Mouse (Mus musculus) embryonic facial prominence, embryonic 12.5 days (tissue): ENCODE data around the gene Asdurf. TPM values are rescaled to one million over a fixed set of nuclear protein-coding genes. Genes with fewer than 3 reads are reported as not detected.
A peak's percentile ranks its signal among the peaks of the same experiment; 100 is the strongest.

Source experiments
- ATAC-seq: fragments of 200-750 bp; cut with Nextera tagmentation; 2 replicates; pipeline ENCODE4 v1.8.0; 2017; ENCODE audit not compliant: insufficient number of reproducible peaks, insufficient read depth, low FRiP score, low TSS enrichment
- H3K27ac ChIP-seq: fragments of 300-500 bp; sonication (generic); 2 replicates; pipeline ENCODE4 v1.5.1; 2016; ENCODE audit warnings: mild to moderate bottlenecking
- H3K27me3 ChIP-seq: fragments of 300-500 bp; sonication (generic); 2 replicates; pipeline ENCODE4 v1.6.1; 2016; ENCODE audit warnings: mild to moderate bottlenecking, moderate library complexity
- H3K36me3 ChIP-seq: fragments of 300-500 bp; sonication (generic); 2 replicates; pipeline ENCODE4 v1.6.1; 2016; ENCODE audit warnings: mild to moderate bottlenecking
- H3K4me1 ChIP-seq: fragments of 300-500 bp; sonication (generic); 2 replicates; pipeline ENCODE4 v1.6.1; 2016
- H3K4me2 ChIP-seq: fragments of 300-500 bp; sonication (generic); replicated peaks from 2 replicates; pipeline ENCODE4 v1.6.1; 2016; ENCODE audit warnings: mild to moderate bottlenecking, moderate library complexity
- H3K4me3 ChIP-seq: fragments of 300-500 bp; sonication (generic); 2 replicates; pipeline ENCODE4 v1.5.1; 2016; ENCODE audit warnings: mild to moderate bottlenecking
- H3K9ac ChIP-seq: fragments of 300-500 bp; sonication (generic); 2 replicates; pipeline ENCODE4 v1.6.1; 2016; ENCODE audit warnings: mild to moderate bottlenecking, moderate library complexity
- H3K9me3 ChIP-seq: fragments of 300-500 bp; sonication (generic); 2 replicates; pipeline ENCODE4 v1.6.1; 2016; ENCODE audit warnings: mild to moderate bottlenecking, moderate library complexity
- WGBS: fragments of 180-500 bp; shearing (Covaris S2); methylation state at CpG from one replicate; pipeline ENCODE4 v1.1.7; 2016; 5-methylcytosine and 5-hydroxymethylcytosine counted together
- polyA plus RNA-seq: library from polyadenylated mRNA; unstranded; fragments of >200 nt; fragmentation: Nextera tagmentation; extraction: Ambion mirVana; gene quantifications from 2 replicates; pipeline ENCODE4 v1.2.1, GENCODE M21; 2016

Asdurf gene
- polyA plus RNA-seq, 1 experiment from 2014 or later: not detected

- H3K27ac ChIP-seq: no peak overlapping the region
- H3K36me3 ChIP-seq: peaks cover 12% of the 10 kb centered on the region
- no peaks in the 10 kb centered on the region for H3K9me3 ChIP-seq
- no peak overlapping the region for H3K4me3 ChIP-seq
- no peaks in the 10 kb centered on the region for H3K4me1 ChIP-seq
- no peaks in the 10 kb centered on the region for H3K27me3 ChIP-seq
- ATAC-seq: no peak
- WGBS: 97% methylated on average over 5 of the region's 5 CpGs
- H3K4me2 ChIP-seq: no peak overlapping the region
- H3K9ac ChIP-seq: no peak overlapping the region
These were observed 27.5 kb downstream of the Asdurf start for GRCm38 (mm10) chr1:53324827-53325494.

- H3K27ac ChIP-seq: no peak overlapping the region
- H3K4me3 ChIP-seq: no peak overlapping the region
- no peak overlapping the region for H3K4me2 ChIP-seq
- no peaks in the 10 kb centered on the region for H3K9me3 ChIP-seq
- H3K9ac ChIP-seq: no peak overlapping the region
- no peak for ATAC-seq
- WGBS: 98% methylated on average over 1 of the region's 1 CpGs
- no peaks in the 10 kb centered on the region for H3K4me1 ChIP-seq
- H3K36me3 ChIP-seq: peaks cover 12% of the 10 kb centered on the region
- no peaks in the 10 kb centered on the region for H3K27me3 ChIP-seq
These were observed 28.1 kb downstream of the Asdurf start for GRCm38 (mm10) chr1:53324277-53324676.

- Histone ChIP-seq H3K4me1 (no peaks in the 10 kb centered on the region), H3K27me3 (no peaks in the 10 kb centered on the region), H3K9me3 (no peaks in the 10 kb centered on the region), H3K9ac (no peak overlapping the region), H3K4me3 (no peak overlapping the region), H3K36me3 (peaks cover 16% of the 10 kb centered on the region), H3K27ac (no peak overlapping the region), H3K4me2 (no peak overlapping the region)
- ATAC-seq: no peak
- 90% methylated on average over 5 of the region's 5 CpGs for WGBS
These were observed 29.2 kb downstream of the Asdurf start for GRCm38 (mm10) chr1:53323254-53323653.

GRCm38 (mm10) chr1:53321662-53322344 lies 30.6 kb downstream of the Asdurf start:
- no peak overlapping the region for H3K27ac ChIP-seq
- no peaks in the 10 kb centered on the region for H3K4me1 ChIP-seq
- no peaks in the 10 kb centered on the region for H3K9me3 ChIP-seq
- H3K36me3 ChIP-seq: peaks cover 21% of the 10 kb centered on the region
- ATAC-seq: no peak
- no peak overlapping the region for H3K4me3 ChIP-seq
- no peaks in the 10 kb centered on the region for H3K27me3 ChIP-seq
- no peak overlapping the region for H3K4me2 ChIP-seq
- H3K9ac ChIP-seq: no peak overlapping the region
- 93% methylated on average over 4 of the region's 4 CpGs for WGBS

GRCm38 (mm10) chr1:53312989-53313967 lies 39.1 kb downstream of the Asdurf start, which contains the start of gene Osgepl1:
Gene Osgepl1 (plus strand): TSS chr1:53313624.
- H3K36me3 ChIP-seq: peaks cover 5% of the 10 kb centered on the region
- H3K4me2 ChIP-seq: peak within 1 kb of the TSS; percentile 46
- no peaks in the 10 kb centered on the region for H3K27me3 ChIP-seq
- peak; percentile 82 for ATAC-seq
- peak within 1 kb of the TSS; percentile 56 for H3K4me3 ChIP-seq
- no peaks in the 10 kb centered on the region for H3K9me3 ChIP-seq
- H3K27ac ChIP-seq: peak within 1 kb of the TSS; percentile 86
- H3K9ac ChIP-seq: peak within 1 kb of the TSS; percentile 62
- 3% methylated on average over 27 of the region's 27 CpGs for WGBS
- no peaks in the 10 kb centered on the region for H3K4me1 ChIP-seq

- H3K4me3 ChIP-seq: no peak overlapping the region
- H3K36me3 ChIP-seq: no peaks in the 10 kb centered on the region
- no peak for ATAC-seq
- no peaks in the 10 kb centered on the region for H3K27me3 ChIP-seq
- WGBS: 86% methylated on average over 4 of the region's 4 CpGs
- H3K9ac ChIP-seq: no peak overlapping the region
- no peak overlapping the region for H3K4me2 ChIP-seq
- no peaks in the 10 kb centered on the region for H3K9me3 ChIP-seq
- 0 out of 2 replicates have a peak, but pooled peaks cover 5% of the 10 kb centered on the region for H3K4me1 ChIP-seq
- H3K27ac ChIP-seq: no peak overlapping the region
These were observed 51.9 kb downstream of the Asdurf start for GRCm38 (mm10) chr1:53300506-53300905.

Other genes with a start within 250 kb of the Asdurf start
- gene 1700019A02Rik, start 165.0 kb downstream of the Asdurf start, polyA plus RNA-seq: not detected in 2 replicates
- gene Pms1, start 55.6 kb downstream of the Asdurf start, polyA plus RNA-seq: 24.2 and 25.3 TPM in 2 replicates
- gene Ormdl1, start 55.5 kb downstream of the Asdurf start, polyA plus RNA-seq: 46.2 and 47.0 TPM in 2 replicates
- gene Gm28778, start 55.5 kb downstream of the Asdurf start, polyA plus RNA-seq: not detected in 2 replicates
- 20.8 and 23.0 TPM in 2 replicates for gene Osgepl1, start 39.0 kb downstream of the Asdurf start, polyA plus RNA-seq
- 0.63 and 1.2 TPM in 2 replicates for gene Gm28551, start within 50 bp of the Asdurf start, polyA plus RNA-seq
- gene Asnsd1, start 133 bp upstream of the Asdurf start, polyA plus RNA-seq: 83.5 and 91.9 TPM in 2 replicates